Mouse (Mus musculus): ENCODE measurements around the gene Hnrnpa1.

GRCm38 (mm10) chr15:103293375-103293774 lies 53.1 kb downstream of the Hnrnpa1 start:
- TF ChIP-seq CTCF (IDR thresholded peaks at IDR 0.05; ENCODE audit: low read depth, low read length) (no peak), POLR2A (IDR thresholded peaks at IDR 0.05; ENCODE audit: extremely low read depth, insufficient read depth, low read length) (no peak)
